Mouse (Mus musculus): Measurements from ENCODE around the gene Nek10.

DNA sequence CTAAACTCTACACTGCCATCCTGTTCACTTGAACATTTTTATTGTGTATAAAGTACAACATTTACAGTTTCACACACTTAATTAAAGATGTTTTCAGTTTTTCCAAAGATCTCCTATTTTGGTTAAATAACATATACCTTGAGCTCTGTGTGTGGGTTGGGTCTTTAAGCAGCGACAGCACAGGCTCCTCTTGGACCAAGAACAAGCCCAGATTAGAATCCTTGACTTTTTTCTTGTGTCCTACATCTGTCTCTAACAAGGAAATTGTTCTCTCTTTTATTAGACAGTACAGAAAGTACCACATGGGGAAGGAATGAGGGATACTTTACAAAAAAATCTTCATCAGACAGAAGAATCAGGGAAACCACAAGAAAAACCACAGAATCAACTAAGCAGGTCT is 122.4 kb downstream of the Nek10 start:
- no peak for TF ChIP-seq CTCF (IDR thresholded peaks at IDR 0.05; ENCODE audit: extremely low read depth, insufficient read depth, insufficient read length, insufficient replicate concordance)
- no peak for TF ChIP-seq POLR2A (IDR thresholded peaks at IDR 0.05; ENCODE audit: low read depth, low read length)
